Mouse (Mus musculus) forebrain, embryonic 11.5 days (tissue): Measurements from ENCODE around the gene 3110082J24Rik. TPM values are rescaled to one million over a fixed set of nuclear protein-coding genes. Genes with fewer than 3 reads are reported as not detected.
"Not testable (repeated sequence)": the region's sequence is repeated elsewhere in the genome, so short reads cannot be mapped to it uniquely, and the experiment has no call there.

Experiments used
- ATAC-seq: fragments of 200-750 bp; cut with Nextera tagmentation; replicated peaks from 2 replicates; pipeline ENCODE4 v1.8.0; 2017; ENCODE audit warnings: moderate TSS enrichment; ENCODE audit not compliant: low FRiP score
- DNase-seq: peaks from one replicate; pipeline ENCODE4 v3.0.0-alpha.2; 2017; ENCODE audit warnings: low spot score
- H3K27ac ChIP-seq: fragments of 300-500 bp; sonication (generic); 2 replicates; pipeline ENCODE4 v1.5.1; 2014; ENCODE audit warnings: low read depth, low read length
- H3K27me3 ChIP-seq: fragments of 300-500 bp; sonication (generic); 2 replicates; pipeline ENCODE4 v1.6.1; 2014; ENCODE audit warnings: mild to moderate bottlenecking, low read length, mixed read lengths; ENCODE audit not compliant: control insufficient read depth, insufficient read depth
- H3K36me3 ChIP-seq: fragments of 300-500 bp; sonication (generic); 2 replicates; pipeline ENCODE4 v1.6.1; 2014; ENCODE audit warnings: mild to moderate bottlenecking, low read length, moderate library complexity, mixed read lengths; ENCODE audit not compliant: control insufficient read depth, insufficient read depth
- H3K4me1 ChIP-seq: fragments of 300-500 bp; sonication (generic); replicated peaks from 2 replicates; pipeline ENCODE4 v1.6.1; 2014; ENCODE audit warnings: low read length, mixed read lengths; ENCODE audit not compliant: control insufficient read depth, insufficient read depth
- H3K4me2 ChIP-seq: fragments of 300-500 bp; sonication (generic); 2 replicates; pipeline ENCODE4 v1.6.1; 2014; ENCODE audit warnings: low read depth, mild to moderate bottlenecking, low read length, moderate library complexity, mixed read lengths; ENCODE audit not compliant: severe bottlenecking
- H3K4me3 ChIP-seq: fragments of 300-500 bp; sonication (generic); 2 replicates; pipeline ENCODE4 v1.5.1; 2014; ENCODE audit warnings: low read depth, low read length
- H3K9ac ChIP-seq: fragments of 300-500 bp; sonication (generic); 2 replicates; pipeline ENCODE4 v1.6.1; 2014; ENCODE audit warnings: low read length
- H3K9me3 ChIP-seq: fragments of 300-500 bp; sonication (generic); 2 replicates; pipeline ENCODE4 v1.6.1; 2016; ENCODE audit warnings: low read length, mixed read lengths; ENCODE audit not compliant: control insufficient read depth
- WGBS: fragments of 180-500 bp; shearing (Covaris S2); extraction: QIAGEN DNeasy Blood & Tissue Kit; methylation state at CpG from one replicate; pipeline ENCODE4 v1.1.7; 2014; 5-methylcytosine and 5-hydroxymethylcytosine counted together
- polyA plus RNA-seq: library from polyadenylated mRNA; unstranded; fragments of >200 nt; fragmentation: Nextera tagmentation; extraction: Ambion mirVana; gene quantifications from 2 replicates; pipeline ENCODE4 v1.2.1, GENCODE M21; 2014

3110082J24Rik gene
- polyA plus RNA-seq, 1 experiment from 2014 or later = 4.7 TPM

GRCm38 (mm10) chr5:30072825-30073821 lies 32.8 kb downstream of the 3110082J24Rik start, which contains the start of gene Tyms:
Gene Tyms, minus strand, starts transcription at chr5:30073617.
- Histone ChIP-seq H3K4me3 (peak within 1 kb of the TSS; percentile 78), H3K4me1 (no peaks in the 10 kb centered on the region), H3K4me2 (peak within 1 kb of the TSS; percentile 52), H3K9me3 (no peaks in the 10 kb centered on the region), H3K27ac (peak within 1 kb of the TSS; percentile 70), H3K36me3 (peaks cover 4% of the 10 kb centered on the region; the same call in 1 of the 2 replicates), H3K27me3 (no peaks in the 10 kb centered on the region), H3K9ac (peak within 1 kb of the TSS; percentile 86)
- DNase-seq = peak; percentile 92
- WGBS = 2% methylated on average over 45 of the region's 45 CpGs
- peak; percentile 92 for ATAC-seq

DNA sequence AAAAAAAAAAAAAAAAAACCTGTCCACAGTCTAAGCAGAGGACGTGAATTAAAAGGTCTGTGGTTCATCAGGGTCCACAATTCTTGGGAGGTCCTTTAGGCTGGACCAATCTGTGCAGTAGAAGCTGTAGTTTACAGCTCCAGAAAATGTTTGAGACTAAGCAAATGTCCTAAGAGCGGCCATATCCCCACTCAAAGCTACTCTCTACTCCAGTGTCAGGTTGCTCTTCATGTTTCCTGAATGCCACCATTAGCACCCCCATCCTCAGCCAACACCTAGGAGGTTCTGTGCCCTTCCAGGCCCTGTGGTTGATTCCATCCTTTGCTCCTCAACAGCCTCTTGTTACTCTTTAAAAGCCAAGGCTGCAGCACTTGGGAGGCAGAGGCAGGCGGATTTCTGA lies 33.5 kb downstream of the 3110082J24Rik start:
- H3K9me3 ChIP-seq = no peaks in the 10 kb centered on the region
- peaks cover 4% of the 10 kb centered on the region; the same call in 1 of the 2 replicates for H3K36me3 ChIP-seq
- H3K4me2 ChIP-seq = peak overlapping the region; percentile 52
- H3K4me1 ChIP-seq = no peaks in the 10 kb centered on the region
- no peak for DNase-seq
- WGBS = 61% methylated on average over 3 of the region's 3 CpGs
- no peak for ATAC-seq
- H3K27ac ChIP-seq = no peak overlapping the region
- peak overlapping the region; percentile 86 for H3K9ac ChIP-seq
- peak overlapping the region; percentile 78 for H3K4me3 ChIP-seq
- no peaks in the 10 kb centered on the region for H3K27me3 ChIP-seq

DNA sequence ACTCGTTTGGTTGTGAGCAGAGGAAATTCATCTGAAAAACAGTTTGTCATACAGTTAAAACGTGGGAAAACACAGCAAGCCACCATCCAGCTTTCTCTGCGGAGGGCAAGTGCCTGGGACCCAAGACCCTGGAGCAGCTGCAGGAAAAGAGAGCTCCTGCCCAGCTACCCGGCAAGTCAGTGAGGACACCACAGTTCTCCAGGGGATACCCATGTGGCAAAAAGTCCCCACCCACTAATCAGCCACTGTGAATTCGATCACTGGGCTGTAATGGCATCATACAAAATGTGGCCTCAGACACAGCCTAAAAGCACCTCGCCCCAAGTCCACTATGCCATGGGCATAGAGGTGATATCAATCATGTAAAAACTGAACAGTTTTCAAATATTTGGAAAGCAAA lies 34.2 kb downstream of the 3110082J24Rik start:
- 83% methylated on average over 6 of the region's 6 CpGs for WGBS
- H3K4me1 ChIP-seq = no peaks in the 10 kb centered on the region
- no peaks in the 10 kb centered on the region for H3K9me3 ChIP-seq
- no peaks in the 10 kb centered on the region for H3K27me3 ChIP-seq
- peak overlapping the region; percentile 78 for H3K4me3 ChIP-seq
- H3K4me2 ChIP-seq = peak overlapping the region; percentile 52
- no peak overlapping the region for H3K27ac ChIP-seq
- peak overlapping the region; percentile 86 for H3K9ac ChIP-seq
- no peak for ATAC-seq
- H3K36me3 ChIP-seq = peaks cover 4% of the 10 kb centered on the region; the same call in 1 of the 2 replicates
- no peak for DNase-seq

GRCm38 (mm10) chr5:30067726-30068125 lies 38.2 kb downstream of the 3110082J24Rik start:
- no peak for ATAC-seq
- 81% methylated on average over 6 of the region's 6 CpGs for WGBS

GRCm38 (mm10) chr5:30059607-30060006 lies 46.3 kb downstream of the 3110082J24Rik start:
- H3K4me3 ChIP-seq, H3K27ac ChIP-seq, ATAC-seq, H3K4me1 ChIP-seq, H3K9ac ChIP-seq, H3K27me3 ChIP-seq, DNase-seq, H3K4me2 ChIP-seq, H3K9me3 ChIP-seq: not testable (repeated sequence)
- 56% methylated on average over 5 of the region's 5 CpGs for WGBS
- peaks cover 11% of the 10 kb centered on the region; the same call in 1 of the 2 replicates for H3K36me3 ChIP-seq

More at GRCm38 (mm10) chr5:30067726-30068125, 38.2 kb downstream of the 3110082J24Rik start:
- no peak overlapping the region for H3K4me3 ChIP-seq
- no peaks in the 10 kb centered on the region for H3K9me3 ChIP-seq
- no peak overlapping the region for H3K4me2 ChIP-seq
- H3K36me3 ChIP-seq = peaks cover 11% of the 10 kb centered on the region; the same call in 1 of the 2 replicates
- no peak overlapping the region for H3K9ac ChIP-seq
- DNase-seq = no peak
- H3K4me1 ChIP-seq = no peaks in the 10 kb centered on the region
- H3K27ac ChIP-seq = no peak overlapping the region
- H3K27me3 ChIP-seq = no peaks in the 10 kb centered on the region

DNA sequence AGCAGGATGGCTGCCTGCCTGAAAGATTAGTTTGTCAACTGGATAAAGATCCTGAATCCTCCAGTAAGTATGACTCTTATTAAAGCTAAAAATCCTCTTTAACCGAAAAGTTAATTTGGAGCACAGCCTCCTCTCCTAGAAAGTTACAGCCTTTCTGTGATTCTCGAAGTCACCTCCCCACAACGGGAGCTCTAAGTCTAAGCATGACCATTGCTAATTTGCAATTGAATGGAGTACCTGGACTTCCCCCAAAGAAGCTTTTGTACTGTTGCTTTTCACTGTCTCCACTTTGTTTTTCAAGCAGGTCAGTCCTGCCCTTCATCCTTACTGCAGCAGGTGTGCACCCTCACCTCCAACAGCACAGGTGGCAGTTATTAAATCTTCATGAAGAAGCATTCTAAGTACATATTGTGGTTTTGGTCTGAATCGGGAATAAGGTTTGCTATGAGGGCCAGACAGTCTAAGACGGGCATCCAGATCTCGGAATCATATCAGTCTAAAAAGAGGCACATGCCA lies 47.6 kb downstream of the 3110082J24Rik start:
- peaks cover 9% of the 10 kb centered on the region; the same call in 1 of the 2 replicates for H3K36me3 ChIP-seq
- H3K9ac ChIP-seq = no peak overlapping the region
- H3K4me1 ChIP-seq = no peaks in the 10 kb centered on the region
- ATAC-seq = no peak
- H3K27me3 ChIP-seq = no peaks in the 10 kb centered on the region
- WGBS = 56% methylated on average over 6 of the region's 6 CpGs
- no peak overlapping the region for H3K4me3 ChIP-seq
- no peak overlapping the region for H3K4me2 ChIP-seq
- no peak for DNase-seq
- H3K27ac ChIP-seq = no peak overlapping the region
- no peaks in the 10 kb centered on the region for H3K9me3 ChIP-seq

Other genes with a start within 250 kb of the 3110082J24Rik start
- not detected in 2 replicates for gene Il6, start 93.0 kb downstream of the 3110082J24Rik start, polyA plus RNA-seq
- 303 and 309 TPM in 2 replicates for gene Tyms, start 32.5 kb downstream of the 3110082J24Rik start, polyA plus RNA-seq
- gene Garem2, start 925 bp downstream of the 3110082J24Rik start, polyA plus RNA-seq = 17.2 and 19.8 TPM in 2 replicates
- 93.1 and 97.4 TPM in 2 replicates for gene Hadha, start 49.1 kb upstream of the 3110082J24Rik start, polyA plus RNA-seq
- 105 and 108 TPM in 2 replicates for gene Hadhb, start 49.2 kb upstream of the 3110082J24Rik start, polyA plus RNA-seq
- gene Adgrf3, start 99.6 kb upstream of the 3110082J24Rik start, polyA plus RNA-seq = not detected in 2 replicates
- gene Selenoi, start 126.5 kb upstream of the 3110082J24Rik start, polyA plus RNA-seq = 22.7 and 24.1 TPM in 2 replicates
- gene Drc1, start 175.3 kb upstream of the 3110082J24Rik start, polyA plus RNA-seq = 0.99 and 1.1 TPM in 2 replicates